Mouse (Mus musculus): ENCODE measurements at regions not wholly inside any gene's neighbourhood (a gene's known extent, or its start where the extent isn't known, plus 50 kb on each side); places are given as distances from the start of the nearest gene placed in this dataset.

GRCm38 (mm10) chr3:16816814-16817213 lies 810.6 kb upstream of the Gm5150 start:
- peak in 1 of 2 experiments; percentile 53 for DNase-seq (ENCODE audit: low spot score in 2 of 2)

DNA sequence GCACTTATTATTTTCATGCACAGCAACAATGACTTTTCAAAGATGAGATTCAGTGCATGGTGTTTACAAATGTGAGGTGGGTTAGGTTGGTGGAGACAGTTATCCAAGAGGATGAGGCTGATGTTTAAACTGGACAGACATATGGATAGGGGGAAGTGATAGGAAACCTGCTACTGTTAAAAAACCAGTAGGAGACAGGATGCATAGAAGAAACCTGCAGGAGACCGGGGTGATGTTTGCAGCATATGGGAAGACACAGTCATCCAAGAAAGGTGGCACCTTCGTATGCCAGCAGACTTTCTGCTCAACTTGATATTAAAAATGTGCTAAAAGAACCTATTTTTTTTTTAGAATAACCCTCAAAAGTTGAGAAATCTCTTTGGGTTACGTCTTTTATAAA lies 809.9 kb upstream of the Gm5150 start:
- DNase-seq (ENCODE audit: low spot score in 2 of 2), result peak in 1 of 2 experiments; percentile 13

DNA sequence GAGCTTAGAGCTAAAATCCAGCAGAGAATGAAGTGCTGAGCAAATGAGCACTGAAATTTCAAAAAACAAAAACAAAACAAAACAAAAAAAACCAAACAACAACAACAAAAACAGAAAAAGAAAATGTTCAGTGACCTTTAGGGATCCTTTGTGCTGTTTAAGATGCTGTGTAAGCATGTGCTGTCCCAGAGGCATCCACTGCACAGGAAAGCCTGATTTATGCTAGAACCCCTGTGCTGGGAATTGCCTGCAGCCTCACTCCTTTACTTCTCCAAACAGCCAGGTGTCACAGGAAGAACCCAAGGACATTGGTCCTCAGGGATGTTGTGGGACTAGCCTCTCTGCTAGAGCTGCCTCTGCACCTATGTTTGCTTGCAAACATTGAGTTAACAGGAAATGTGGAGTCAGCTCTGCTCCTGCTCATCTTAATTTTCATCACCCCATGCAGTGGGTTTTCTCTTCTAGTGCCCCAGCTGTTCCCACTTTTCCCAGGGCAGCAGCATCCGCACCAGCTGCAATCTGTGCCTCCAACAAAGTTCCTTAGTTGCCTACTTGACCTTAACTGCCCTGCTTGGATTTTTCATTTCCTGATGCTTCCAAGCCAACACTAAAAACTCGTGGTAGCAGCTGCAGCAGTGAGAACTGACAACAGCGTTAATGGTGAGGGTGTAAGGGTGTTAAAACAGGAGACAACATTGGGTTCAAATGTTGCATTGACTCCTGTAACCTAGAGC lies 804.8 kb upstream of the Gm5150 start:
- DNase-seq (ENCODE audit: low spot score in 2 of 2), result no peak

GRCm38 (mm10) chr3:16803603-16804002 lies 797.4 kb upstream of the Gm5150 start:
- no peak for DNase-seq (ENCODE audit: low spot score in 2 of 2)
